Mouse (Mus musculus): ENCODE measurements at regions not wholly inside any gene's neighbourhood (a gene's known extent, or its start where the extent isn't known, plus 50 kb on each side); places are given as distances from the start of the nearest gene placed in this dataset.

GRCm38 (mm10) chr3:121880355-121880754 is 65.3 kb upstream of the Abcd3 start:
- H3K9ac ChIP-seq (ENCODE audit: low read depth, low read length): no peak overlapping the region
- no peaks in the 10 kb centered on the region for H3K27me3 ChIP-seq (replicated peaks; ENCODE audit: control insufficient read depth, insufficient read depth, low read length)
- no peaks in the 10 kb centered on the region for H3K4me1 ChIP-seq (replicated peaks; ENCODE audit: control insufficient read depth, insufficient read depth, low read length)
- 47% methylated on average over 8 of the region's 8 CpGs for WGBS
- no peaks in the 10 kb centered on the region for H3K9me3 ChIP-seq (ENCODE audit: control insufficient read depth)
- H3K27ac ChIP-seq (ENCODE audit: low read depth, low read length): no peak overlapping the region
- H3K4me3 ChIP-seq (ENCODE audit: low read depth, low read length): no peak overlapping the region
- no peak overlapping the region for H3K4me2 ChIP-seq (replicated peaks; ENCODE audit: low read depth)
- no peak for TF ChIP-seq CTCF (IDR thresholded peaks at IDR 0.05; ENCODE audit: low read depth)
- ATAC-seq: peak; percentile 75
- H3K36me3 ChIP-seq (ENCODE audit: control insufficient read depth, insufficient read depth): no peaks in the 10 kb centered on the region

- no peak overlapping the region for H3K9ac ChIP-seq (ENCODE audit: low read depth, low read length)
- no peaks in the 10 kb centered on the region for H3K36me3 ChIP-seq (ENCODE audit: control insufficient read depth, insufficient read depth)
- no peaks in the 10 kb centered on the region for H3K9me3 ChIP-seq (ENCODE audit: control insufficient read depth)
- no peak overlapping the region for H3K4me2 ChIP-seq (replicated peaks; ENCODE audit: low read depth)
- 56% methylated on average over 4 of the region's 4 CpGs for WGBS
- ATAC-seq: peak; percentile 66
- TF ChIP-seq CTCF (IDR thresholded peaks at IDR 0.05; ENCODE audit: low read depth): no peak
- no peak overlapping the region for H3K27ac ChIP-seq (ENCODE audit: low read depth, low read length)
- no peaks in the 10 kb centered on the region for H3K27me3 ChIP-seq (replicated peaks; ENCODE audit: control insufficient read depth, insufficient read depth, low read length)
- H3K4me3 ChIP-seq (ENCODE audit: low read depth, low read length): no peak overlapping the region
- no peaks in the 10 kb centered on the region for H3K4me1 ChIP-seq (replicated peaks; ENCODE audit: control insufficient read depth, insufficient read depth, low read length)
Measured at GRCm38 (mm10) chr3:121875072-121875471, 60.0 kb upstream of the Abcd3 start.

- no peaks in the 10 kb centered on the region for H3K27me3 ChIP-seq (replicated peaks; ENCODE audit: control insufficient read depth, insufficient read depth, low read length)
- no peak overlapping the region for H3K27ac ChIP-seq (ENCODE audit: low read depth, low read length)
- H3K9ac ChIP-seq (ENCODE audit: low read depth, low read length): no peak overlapping the region
- no peaks in the 10 kb centered on the region for H3K9me3 ChIP-seq (ENCODE audit: control insufficient read depth)
- peak; percentile 84 for ATAC-seq
- H3K4me1 ChIP-seq (replicated peaks; ENCODE audit: control insufficient read depth, insufficient read depth, low read length): no peaks in the 10 kb centered on the region
- no peaks in the 10 kb centered on the region for H3K36me3 ChIP-seq (ENCODE audit: control insufficient read depth, insufficient read depth)
- no peak overlapping the region for H3K4me3 ChIP-seq (ENCODE audit: low read depth, low read length)
- no peak for TF ChIP-seq CTCF (IDR thresholded peaks at IDR 0.05; ENCODE audit: low read depth)
- H3K4me2 ChIP-seq (replicated peaks; ENCODE audit: low read depth): no peak overlapping the region
- WGBS: 68% methylated on average over 1 of the region's 1 CpGs
Measured at GRCm38 (mm10) chr3:121874576-121874975, 59.5 kb upstream of the Abcd3 start.

GRCm38 (mm10) chr3:121873572-121873971 is 58.5 kb upstream of the Abcd3 start:
- H3K36me3 ChIP-seq (ENCODE audit: control insufficient read depth, insufficient read depth): no peaks in the 10 kb centered on the region
- WGBS: 96% methylated on average over 2 of the region's 2 CpGs
- no peaks in the 10 kb centered on the region for H3K4me1 ChIP-seq (replicated peaks; ENCODE audit: control insufficient read depth, insufficient read depth, low read length)
- H3K4me3 ChIP-seq (ENCODE audit: low read depth, low read length): no peak overlapping the region
- H3K27me3 ChIP-seq (replicated peaks; ENCODE audit: control insufficient read depth, insufficient read depth, low read length): no peaks in the 10 kb centered on the region
- ATAC-seq: no peak
- no peak overlapping the region for H3K4me2 ChIP-seq (replicated peaks; ENCODE audit: low read depth)
- H3K9me3 ChIP-seq (ENCODE audit: control insufficient read depth): no peaks in the 10 kb centered on the region
- no peak overlapping the region for H3K27ac ChIP-seq (ENCODE audit: low read depth, low read length)
- TF ChIP-seq CTCF (IDR thresholded peaks at IDR 0.05; ENCODE audit: low read depth): no peak
- H3K9ac ChIP-seq (ENCODE audit: low read depth, low read length): no peak overlapping the region

- Histone ChIP-seq H3K4me3 (ENCODE audit: low read depth, low read length) (no peak overlapping the region), H3K36me3 (ENCODE audit: control insufficient read depth, insufficient read depth) (no peaks in the 10 kb centered on the region), H3K9ac (ENCODE audit: low read depth, low read length) (no peak overlapping the region), H3K4me2 (replicated peaks; ENCODE audit: low read depth) (no peak overlapping the region), H3K9me3 (ENCODE audit: control insufficient read depth) (no peaks in the 10 kb centered on the region), H3K27me3 (replicated peaks; ENCODE audit: control insufficient read depth, insufficient read depth, low read length) (no peaks in the 10 kb centered on the region), H3K4me1 (replicated peaks; ENCODE audit: control insufficient read depth, insufficient read depth, low read length) (no peaks in the 10 kb centered on the region), H3K27ac (ENCODE audit: low read depth, low read length) (no peak overlapping the region)
- WGBS: 82% methylated on average over 3 of the region's 3 CpGs
- no peak for TF ChIP-seq CTCF (IDR thresholded peaks at IDR 0.05; ENCODE audit: low read depth)
- no peak for ATAC-seq
Measured at GRCm38 (mm10) chr3:121872685-121873084, 57.6 kb upstream of the Abcd3 start.

GRCm38 (mm10) chr3:121871795-121872194 is 56.7 kb upstream of the Abcd3 start:
- Histone ChIP-seq H3K9me3 (ENCODE audit: control insufficient read depth) (no peaks in the 10 kb centered on the region), H3K27ac (ENCODE audit: low read depth, low read length) (no peak overlapping the region), H3K36me3 (ENCODE audit: control insufficient read depth, insufficient read depth) (no peaks in the 10 kb centered on the region), H3K4me3 (ENCODE audit: low read depth, low read length) (no peak overlapping the region), H3K4me1 (replicated peaks; ENCODE audit: control insufficient read depth, insufficient read depth, low read length) (no peaks in the 10 kb centered on the region), H3K4me2 (replicated peaks; ENCODE audit: low read depth) (no peak overlapping the region), H3K9ac (ENCODE audit: low read depth, low read length) (no peak overlapping the region), H3K27me3 (replicated peaks; ENCODE audit: control insufficient read depth, insufficient read depth, low read length) (no peaks in the 10 kb centered on the region)
- TF ChIP-seq CTCF (IDR thresholded peaks at IDR 0.05; ENCODE audit: low read depth): no peak
- WGBS: 91% methylated on average over 4 of the region's 4 CpGs
- no peak for ATAC-seq

GRCm38 (mm10) chr3:121870726-121871125 is 55.6 kb upstream of the Abcd3 start:
- no peaks in the 10 kb centered on the region for H3K4me1 ChIP-seq (replicated peaks; ENCODE audit: control insufficient read depth, insufficient read depth, low read length)
- no peak overlapping the region for H3K27ac ChIP-seq (ENCODE audit: low read depth, low read length)
- no peak overlapping the region for H3K4me2 ChIP-seq (replicated peaks; ENCODE audit: low read depth)
- H3K27me3 ChIP-seq (replicated peaks; ENCODE audit: control insufficient read depth, insufficient read depth, low read length): no peaks in the 10 kb centered on the region
- H3K9me3 ChIP-seq (ENCODE audit: control insufficient read depth): no peaks in the 10 kb centered on the region
- no peaks in the 10 kb centered on the region for H3K36me3 ChIP-seq (ENCODE audit: control insufficient read depth, insufficient read depth)
- no peak overlapping the region for H3K4me3 ChIP-seq (ENCODE audit: low read depth, low read length)
- 87% methylated on average over 6 of the region's 6 CpGs for WGBS
- TF ChIP-seq CTCF (IDR thresholded peaks at IDR 0.05; ENCODE audit: low read depth): no peak
- ATAC-seq: no peak
- no peak overlapping the region for H3K9ac ChIP-seq (ENCODE audit: low read depth, low read length)
